ENCODE assay signal across 16 mouse cellular contexts in the genomic region with DNA sequence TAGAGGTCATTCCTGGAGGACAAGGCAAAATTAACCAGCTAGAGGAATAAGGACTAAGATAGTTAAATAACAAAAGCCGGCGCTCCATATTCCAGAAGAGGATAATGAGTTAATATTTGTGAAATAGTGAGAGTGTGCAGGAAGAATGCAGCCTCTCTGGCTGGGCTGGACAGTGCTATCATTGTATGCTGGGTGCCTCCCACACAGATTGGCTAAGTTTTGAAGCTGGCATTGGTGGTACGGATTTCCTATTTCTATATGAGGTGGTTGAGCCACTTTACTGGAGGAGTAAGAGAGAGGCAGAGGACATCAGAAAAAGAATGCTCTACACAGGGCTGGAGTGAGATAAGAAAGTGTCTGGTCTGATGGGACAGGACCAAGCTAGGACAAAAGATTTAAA. TPM values are rescaled to one million over a fixed set of nuclear protein-coding genes. Genes with fewer than 3 reads are reported as not detected.
DNase-seq lines count a peak whose midpoint lies in the region.
"Had no signal": no experiment of that assay in that cellular context is flagged by ENCODE, and none has a peak within 500 bp of the region (broad histone marks: within the 10 kb centered on the region; RNA-seq: fewer than 3 reads in every experiment).

No protein-coding gene starts in this region.

- peak; percentile 2 for DNase-seq in right cerebral cortex, adult 18-20 months
- DNase-seq in right cerebral cortex, postnatal 36 days (ENCODE audit: low spot score in 2 of 2), result no peak
- peak; percentile 53 for DNase-seq in brain, adult 2 months (ENCODE audit: low read depth, low spot score)
- DNase-seq in gonadal fat pad, adult 2 months (ENCODE audit: low read depth), result peak; percentile 88
- DNase-seq in spleen, postnatal 36 days (ENCODE audit: low spot score in 2 of 2), result no peak
- no peak for DNase-seq in kidney, postnatal 10 days
- no peak for DNase-seq in embryo, embryonic 11 days
- DNase-seq: adrenal gland, adult 8-10 months; adrenal gland, postnatal 14 days; adrenal gland, postnatal 36 days; cerebellum, adult 11 months; cerebellum, adult 18-20 months; cerebellum, adult 8-10 months; cerebellum, adult 9-11 months; cerebellum, postnatal 14 days; cerebellum, postnatal 36 days had no signal

RNA-seq across cellular contexts. Expression of a gene that starts 9.0 kb away (rescaled TPM):
- polyA plus RNA-seq in gonadal fat pad, adult 2 months (2012; rRNA removed), result 1.0 and 1.2 TPM in 2 replicates

RNA-seq across cellular contexts. Expression of a gene that starts 36.3 kb away (rescaled TPM):
- polyA plus RNA-seq in gonadal fat pad, adult 2 months (2012; rRNA removed), result 11.1 and 14.3 TPM in 2 replicates

Comparison
In these comparisons a context has a peak if more than half of its experiments do, and no peak if none do; other contexts are left out.
1. DNase-seq: peak in right cerebral cortex, adult 18-20 months (single experiment), brain, adult 2 months (single experiment) and gonadal fat pad, adult 2 months (single experiment); none in right cerebral cortex, postnatal 36 days (0 of 2), spleen, postnatal 36 days (0 of 2), kidney, postnatal 10 days (single experiment) and embryo, embryonic 11 days (single experiment).